Mouse (Mus musculus) stomach, postnatal 0 days (tissue): ENCODE results near the gene Dennd4c. TPM values are rescaled to one million over a fixed set of nuclear protein-coding genes. Genes with fewer than 3 reads are reported as not detected.

Source experiments
- ATAC-seq: fragments of 200-750 bp; cut with Nextera tagmentation; 2 replicates; pipeline ENCODE4 v1.8.0; 2017; ENCODE audit not compliant: low FRiP score, low TSS enrichment
- DNase-seq: peaks from one replicate; pipeline ENCODE4 v3.0.0-alpha.2; 2016; ENCODE audit warnings: low spot score
- H3K27ac ChIP-seq: fragments of 300-500 bp; sonication (generic); replicated peaks from 2 replicates; pipeline ENCODE4 v1.5.1; 2014; ENCODE audit warnings: mild to moderate bottlenecking, control low read depth
- H3K27me3 ChIP-seq: fragments of 300-500 bp; sonication (generic); 2 replicates; pipeline ENCODE4 v1.6.1; 2014; ENCODE audit warnings: low read length; ENCODE audit not compliant: control insufficient read depth, insufficient read depth
- H3K36me3 ChIP-seq: fragments of 300-500 bp; sonication (generic); 2 replicates; pipeline ENCODE4 v1.6.1; 2014; ENCODE audit warnings: low read length, mixed read lengths; ENCODE audit not compliant: control insufficient read depth, insufficient read depth
- H3K4me1 ChIP-seq: fragments of 300-500 bp; sonication (generic); replicated peaks from 2 replicates; pipeline ENCODE4 v1.6.1; 2014; ENCODE audit warnings: antibody characterized with exemption; ENCODE audit not compliant: control insufficient read depth, insufficient read depth
- H3K4me2 ChIP-seq: fragments of 300-500 bp; sonication (generic); replicated peaks from 2 replicates; pipeline ENCODE4 v1.6.1; 2014; ENCODE audit warnings: low read depth, mild to moderate bottlenecking, control low read depth, moderate library complexity
- H3K4me3 ChIP-seq: fragments of 300-500 bp; sonication (generic); 2 replicates; pipeline ENCODE4 v1.5.1; 2014; ENCODE audit warnings: low read depth, low read length, control low read depth
- H3K9ac ChIP-seq: fragments of 300-500 bp; sonication (generic); 2 replicates; pipeline ENCODE4 v1.6.1; 2014; ENCODE audit warnings: mild to moderate bottlenecking, low read length, control low read depth, mixed read lengths
- H3K9me3 ChIP-seq: fragments of 300-500 bp; sonication (generic); 2 replicates; pipeline ENCODE4 v1.6.1; 2016; ENCODE audit warnings: low read length; ENCODE audit not compliant: control insufficient read depth
- CTCF ChIP-seq: IDR thresholded peaks from 2 replicates; pipeline ENCODE4 v1.5.1; 2016; ENCODE audit warnings: antibody characterized with exemption, low read depth, mild to moderate bottlenecking, moderate library complexity
- EP300 ChIP-seq: optimal IDR thresholded peaks from 2 replicates; pipeline ENCODE3; 2016; ENCODE audit warnings: antibody characterized with exemption
- WGBS: fragments of 180-500 bp; shearing (Covaris S2); extraction: QIAGEN DNeasy Blood & Tissue Kit; methylation state at CpG from one replicate; pipeline ENCODE4 v1.1.7; 2014; 5-methylcytosine and 5-hydroxymethylcytosine counted together
- polyA plus RNA-seq: library from polyadenylated mRNA; unstranded; fragments of >200 nt; fragmentation: Nextera tagmentation; extraction: Ambion mirVana; gene quantifications from 2 replicates; pipeline ENCODE4 v1.2.1, GENCODE M21; 2015

Dennd4c gene
- polyA plus RNA-seq, 1 experiment from 2014 or later: 4.2 TPM

DNA sequence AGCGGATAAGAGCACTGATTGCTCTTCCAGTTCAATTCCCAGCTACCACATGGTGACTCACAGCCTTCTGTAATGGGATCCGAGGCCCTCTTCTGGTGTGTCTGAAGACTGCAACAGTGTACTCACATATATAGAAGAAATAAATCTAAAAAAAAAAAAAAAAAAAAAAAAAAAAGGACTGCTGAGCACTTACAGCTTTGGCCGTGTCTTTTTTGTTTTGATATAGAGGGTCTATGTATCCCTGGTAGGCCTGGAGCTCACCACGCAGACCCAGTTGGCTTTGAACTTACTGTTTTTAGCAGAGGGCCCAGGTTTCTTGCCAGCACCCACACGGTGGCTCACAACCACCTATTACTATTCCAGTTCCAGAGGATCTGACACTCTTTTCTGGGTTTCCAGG, 115.7 kb downstream of the Dennd4c start:
- H3K4me2 ChIP-seq: no peak overlapping the region
- H3K9me3 ChIP-seq: no peaks in the 10 kb centered on the region
- H3K27me3 ChIP-seq: no peaks in the 10 kb centered on the region
- DNase-seq: no peak
- 75% methylated on average over 5 of the region's 5 CpGs for WGBS
- TF ChIP-seq EP300 (no peak), CTCF (no peak)
- no peak for ATAC-seq
- H3K36me3 ChIP-seq: no peaks in the 10 kb centered on the region
- H3K27ac ChIP-seq: no peak overlapping the region
- no peak overlapping the region for H3K9ac ChIP-seq
- H3K4me1 ChIP-seq: no peaks in the 10 kb centered on the region
- H3K4me3 ChIP-seq: no peak overlapping the region

DNA sequence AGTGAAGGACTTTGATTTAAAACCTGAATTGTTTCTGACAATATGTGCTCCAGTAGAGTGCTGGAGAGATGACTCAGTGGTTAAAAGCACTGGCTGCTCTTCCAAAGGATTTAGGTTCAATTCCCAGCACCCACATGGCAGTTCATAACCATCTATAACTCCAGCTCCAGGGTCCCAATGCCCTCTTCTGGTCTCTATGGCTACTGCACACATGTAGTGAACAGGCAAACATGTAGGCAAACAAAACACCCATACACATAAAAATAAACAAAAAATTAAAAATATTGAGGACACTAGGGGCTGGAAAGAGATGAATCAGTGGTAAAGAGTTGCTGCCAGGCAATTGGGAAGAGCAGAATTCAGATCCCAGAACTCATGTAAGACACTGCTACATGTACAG, 123.6 kb downstream of the Dennd4c start:
- no peak overlapping the region for H3K4me2 ChIP-seq
- no peaks in the 10 kb centered on the region for H3K27me3 ChIP-seq
- H3K4me3 ChIP-seq: no peak overlapping the region
- H3K9me3 ChIP-seq: no peaks in the 10 kb centered on the region
- ATAC-seq (no peak), DNase-seq (no peak)
- no peak overlapping the region for H3K9ac ChIP-seq
- TF ChIP-seq CTCF (no peak), EP300 (no peak)
- H3K4me1 ChIP-seq: no peaks in the 10 kb centered on the region
- H3K27ac ChIP-seq: no peak overlapping the region
- no peaks in the 10 kb centered on the region for H3K36me3 ChIP-seq

DNA sequence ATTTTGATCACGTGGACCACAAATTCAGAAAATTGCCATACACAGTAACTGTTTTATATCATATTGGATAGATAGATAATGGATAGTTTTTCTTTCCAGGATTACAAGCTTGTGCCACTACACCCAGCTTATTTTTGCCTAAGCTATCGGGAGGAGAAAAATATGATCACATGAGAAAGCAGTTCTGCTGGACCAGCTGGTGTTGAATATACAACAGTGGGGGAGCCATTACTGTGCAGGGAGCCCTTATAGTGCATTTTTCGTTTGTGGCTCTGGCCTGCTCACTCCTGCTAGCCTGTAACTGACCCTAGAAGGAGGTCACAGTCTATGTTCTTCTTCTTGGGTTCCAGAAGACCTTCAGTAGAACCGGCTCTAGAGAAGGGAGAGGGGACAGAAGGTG, 124.7 kb downstream of the Dennd4c start:
- no peaks in the 10 kb centered on the region for H3K9me3 ChIP-seq
- WGBS: 51% methylated on average over 4 of the region's 4 CpGs
- H3K4me1 ChIP-seq: no peaks in the 10 kb centered on the region
- TF ChIP-seq EP300: no peak
- TF ChIP-seq CTCF: no peak
- no peak overlapping the region for H3K4me3 ChIP-seq
- ATAC-seq (no peak), DNase-seq (no peak)
- H3K4me2 ChIP-seq: no peak overlapping the region
- H3K9ac ChIP-seq: no peak overlapping the region
- H3K27ac ChIP-seq: no peak overlapping the region
- no peaks in the 10 kb centered on the region for H3K36me3 ChIP-seq
- no peaks in the 10 kb centered on the region for H3K27me3 ChIP-seq

DNA sequence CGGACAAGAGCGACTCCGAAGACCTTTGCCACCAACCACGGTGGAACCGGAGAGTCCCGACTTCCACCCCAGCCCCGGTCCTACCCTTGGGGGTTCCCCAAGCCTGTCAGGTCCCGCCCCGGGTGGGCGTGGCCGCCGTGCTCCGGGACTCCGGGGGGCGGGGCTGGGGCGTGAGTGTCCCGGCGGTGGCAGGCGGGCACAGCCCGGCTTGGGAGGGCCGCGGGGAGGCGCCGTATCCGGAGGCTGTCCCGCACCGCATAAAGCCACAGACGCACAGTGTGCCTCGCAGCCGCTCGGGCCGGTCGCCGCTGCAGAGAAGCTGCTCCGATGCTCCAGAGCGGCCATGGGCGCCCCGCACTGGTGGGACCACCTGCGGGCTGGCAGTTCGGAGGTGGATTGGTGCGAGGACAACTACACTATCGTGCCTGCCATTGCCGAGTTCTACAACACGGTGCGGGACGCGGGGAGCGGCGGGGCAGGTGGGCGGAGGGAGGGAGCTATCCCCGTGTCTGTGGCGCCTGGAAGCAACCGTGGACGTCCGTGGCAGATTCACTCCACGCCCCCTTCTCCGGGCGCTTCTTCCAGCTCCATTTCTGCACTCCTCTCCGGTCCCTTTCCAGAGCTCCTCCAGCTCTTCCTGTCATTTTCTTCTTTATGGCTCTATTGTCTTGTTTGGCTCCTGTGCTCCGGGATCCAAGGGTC, 125.9 kb downstream of the Dennd4c start, which contains the start of gene Acer2:
Gene Acer2 (plus strand): TSS at position 251 of the 702 bp plus-strand sequence.
- ATAC-seq (peak; percentile 94), DNase-seq (peak; percentile 96)
- H3K36me3 ChIP-seq: no peaks in the 10 kb centered on the region
- H3K27ac ChIP-seq: peak within 1 kb of the TSS; percentile 53; the same call in 1 of the 2 replicates
- H3K9me3 ChIP-seq: no peaks in the 10 kb centered on the region
- peak within 1 kb of the TSS; percentile 70 for H3K9ac ChIP-seq
- no peaks in the 10 kb centered on the region for H3K4me1 ChIP-seq
- peak within 1 kb of the TSS; percentile 96 for H3K4me2 ChIP-seq
- H3K27me3 ChIP-seq: no peaks in the 10 kb centered on the region
- WGBS: under 1% methylated on average over 58 of the region's 60 CpGs
- peak within 1 kb of the TSS; percentile 68 for H3K4me3 ChIP-seq
- TF ChIP-seq EP300 (no peak), CTCF (peak; percentile 50)

- H3K27ac ChIP-seq: no peak overlapping the region
- no peaks in the 10 kb centered on the region for H3K36me3 ChIP-seq
- H3K9me3 ChIP-seq: no peaks in the 10 kb centered on the region
- no peak overlapping the region for H3K9ac ChIP-seq
- H3K27me3 ChIP-seq: no peaks in the 10 kb centered on the region
- no peak for TF ChIP-seq CTCF
- TF ChIP-seq EP300: no peak
- H3K4me2 ChIP-seq: no peak overlapping the region
- WGBS: 92% methylated on average over 2 of the region's 2 CpGs
- no peaks in the 10 kb centered on the region for H3K4me1 ChIP-seq
- DNase-seq (no peak), ATAC-seq (no peak)
- no peak overlapping the region for H3K4me3 ChIP-seq
Observed at GRCm38 (mm10) chr4:86879477-86879876, 131.1 kb downstream of the Dennd4c start.

- Histone ChIP-seq H3K4me2 (no peak overlapping the region), H3K4me3 (no peak overlapping the region), H3K36me3 (no peaks in the 10 kb centered on the region), H3K9me3 (no peaks in the 10 kb centered on the region), H3K27me3 (no peaks in the 10 kb centered on the region), H3K9ac (no peak overlapping the region), H3K4me1 (no peaks in the 10 kb centered on the region), H3K27ac (no peak overlapping the region)
- WGBS: 71% methylated on average over 4 of the region's 4 CpGs
- ATAC-seq: no peak
- no peak for DNase-seq
- no peak for TF ChIP-seq EP300
- no peak for TF ChIP-seq CTCF
Observed at GRCm38 (mm10) chr4:86881178-86881577, 132.8 kb downstream of the Dennd4c start.
